In genomic region chr15:102948842-102949241, GRCm38 (mm10) we compare ENCODE assay signal across 17 mouse cellular contexts. TPM values are rescaled to one million over a fixed set of nuclear protein-coding genes. Genes with fewer than 3 reads are reported as not detected.
"Had no signal": no experiment of that assay in that cellular context is flagged by ENCODE, and none has a peak within 500 bp of the region (broad histone marks: within the 10 kb centered on the region; RNA-seq: fewer than 3 reads in every experiment).

No protein-coding gene starts in this region.

- H3K4me2 ChIP-seq: midbrain, embryonic 12.5 days; stomach, embryonic 15.5 days had no signal

- H3K27ac ChIP-seq: kidney, postnatal 0 days; liver, embryonic 14.5 days; midbrain, embryonic 12.5 days; stomach, embryonic 15.5 days had no signal

- DNase-seq: kidney, adult 11 months; kidney, adult 9 months; kidney, postnatal 36 days; lung, adult 18-20 months; right cerebral cortex, postnatal 4 days; spleen, adult 18-20 months; thymus, adult 2 months; thymus, postnatal 36 days had no signal

- H3K9me3 ChIP-seq: midbrain, embryonic 12.5 days; stomach, embryonic 15.5 days had no signal

- H3K4me3 ChIP-seq: midbrain, embryonic 12.5 days; stomach, embryonic 15.5 days had no signal

- H3K4me1 ChIP-seq: midbrain, embryonic 12.5 days; stomach, embryonic 15.5 days had no signal

- H3K9ac ChIP-seq: liver, embryonic 14.5 days; midbrain, embryonic 12.5 days; stomach, embryonic 15.5 days had no signal

- ATAC-seq: inflammation-experienced regulatory T-cells, adult 6 months; midbrain, embryonic 16.5 days had no signal

- H3K36me3 ChIP-seq: midbrain, embryonic 12.5 days; stomach, embryonic 15.5 days had no signal

RNA-seq across cellular contexts. Expression of gene Hoxc11, which starts 5.4 kb away (rescaled TPM):
- polyA plus RNA-seq: inflammation-experienced regulatory T-cells, adult 6 months; liver, adult 2 months; liver, embryonic 14.5 days; lung, embryonic 16.5 days; midbrain, embryonic 12.5 days; midbrain, embryonic 16.5 days; testis, adult 2 months had no signal

RNA-seq across cellular contexts. Expression of gene Hoxc12, which starts 12.3 kb away (rescaled TPM):
- polyA plus RNA-seq: inflammation-experienced regulatory T-cells, adult 6 months; kidney, postnatal 0 days; liver, adult 2 months; liver, embryonic 14.5 days; lung, embryonic 16.5 days; midbrain, embryonic 12.5 days; midbrain, embryonic 16.5 days; stomach, embryonic 15.5 days; testis, adult 2 months; thymus, adult 2 months had no signal

RNA-seq across cellular contexts. Expression of gene Hoxc10, which starts 17.8 kb away (rescaled TPM):
- polyA plus RNA-seq: inflammation-experienced regulatory T-cells, adult 6 months; liver, adult 2 months; liver, embryonic 14.5 days; lung, embryonic 16.5 days; midbrain, embryonic 12.5 days; midbrain, embryonic 16.5 days had no signal

RNA-seq across cellular contexts. Expression of gene Hoxc5, which starts 18.4 kb away (rescaled TPM):
- polyA plus RNA-seq: inflammation-experienced regulatory T-cells, adult 6 months; liver, adult 2 months; midbrain, embryonic 12.5 days; midbrain, embryonic 16.5 days had no signal

RNA-seq across cellular contexts. Expression of gene Hoxc9, which starts 27.4 kb away (rescaled TPM):
- polyA plus RNA-seq: inflammation-experienced regulatory T-cells, adult 6 months; liver, adult 2 months; lung, embryonic 16.5 days; midbrain, embryonic 12.5 days; midbrain, embryonic 16.5 days had no signal
